Mouse (Mus musculus): Measurements from ENCODE around the gene Spink4. TPM values are rescaled to one million over a fixed set of nuclear protein-coding genes. Genes with fewer than 3 reads are reported as not detected.
A peak's percentile ranks its signal among the peaks of the same experiment; 100 is the strongest.
"Not testable (repeated sequence)": the region's sequence is repeated elsewhere in the genome, so short reads cannot be mapped to it uniquely, and the experiment has no call there.

Gene Spink4
- polyA plus RNA-seq, 1 experiment from 2014 or later = not detected

DNA sequence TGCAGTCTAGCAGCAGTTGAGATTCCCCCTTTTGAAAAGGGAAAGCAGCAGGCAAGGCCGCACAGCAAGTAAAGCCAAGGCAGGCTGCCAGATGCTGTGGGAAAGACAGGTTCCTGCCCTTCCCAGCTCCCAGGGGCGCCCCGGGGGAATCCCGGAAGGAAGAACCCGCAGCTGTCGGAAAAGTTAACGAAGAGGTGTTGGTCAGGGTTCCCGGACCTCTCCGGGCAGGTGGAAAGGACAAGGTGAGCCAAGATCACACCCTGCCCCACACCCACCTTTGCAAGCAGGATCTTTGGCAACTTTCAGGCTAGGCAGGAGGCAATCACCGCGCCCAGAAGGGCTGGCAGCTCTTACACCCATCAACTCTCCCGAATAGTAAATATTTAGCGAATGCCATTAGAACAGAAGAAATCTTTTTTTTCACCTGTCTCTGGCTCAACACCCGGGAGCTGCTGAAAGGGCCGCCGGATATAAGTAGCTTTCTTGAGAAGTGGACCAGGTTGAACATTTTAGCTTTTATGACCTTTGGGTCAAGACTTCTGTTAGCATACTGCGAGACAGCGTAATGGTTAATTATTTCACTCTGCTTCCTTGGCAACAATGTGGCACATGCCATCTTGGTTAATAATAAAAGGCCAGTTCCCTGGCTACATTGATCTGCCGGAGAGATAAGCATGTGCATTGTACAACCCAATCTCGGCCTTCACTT, 11.4 kb upstream of the Spink4 start:
- Histone ChIP-seq H3K27me3 (no peaks in the 10 kb centered on the region), H3K9ac (no peak overlapping the region), H3K4me2 (peak overlapping the region; percentile 24; the same call in 1 of the 2 replicates), H3K9me3 (no peaks in the 10 kb centered on the region), H3K4me1 (replicated peaks) (peaks cover 5% of the 10 kb centered on the region), H3K27ac (replicated peaks) (no peak overlapping the region), H3K36me3 (no peaks in the 10 kb centered on the region), H3K4me3 (no peak overlapping the region)
- ATAC-seq (ENCODE audit: low FRiP score, low read depth) = no peak
- WGBS = 47% methylated on average over 20 of the region's 20 CpGs

DNA sequence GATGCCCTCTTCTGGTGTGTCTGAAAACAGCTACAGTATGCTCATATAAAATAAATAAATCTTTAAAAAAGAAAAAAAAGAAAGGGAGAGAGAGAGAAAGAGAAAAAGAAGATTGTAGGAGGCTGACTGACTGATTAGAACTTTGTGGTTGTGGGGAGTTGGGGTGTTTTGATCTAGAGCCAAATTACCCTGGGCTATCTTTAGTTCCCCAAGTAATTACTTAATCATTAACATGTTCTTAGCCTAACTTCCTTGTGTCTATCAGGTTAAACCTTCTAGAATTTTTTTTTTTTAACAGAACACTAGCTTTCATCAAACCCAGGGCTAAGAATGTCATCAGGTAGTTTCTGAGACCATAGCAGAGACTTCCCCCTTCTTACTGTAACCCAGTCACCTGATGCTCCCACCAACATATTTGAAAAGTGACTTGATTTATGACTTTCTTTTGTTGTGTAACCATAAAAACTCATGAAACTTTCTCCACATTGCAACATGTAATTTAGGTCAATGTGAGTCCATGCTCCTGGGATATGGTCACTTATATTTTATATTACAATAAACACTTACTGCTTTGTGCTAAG, 5.5 kb upstream of the Spink4 start:
- H3K27me3 ChIP-seq = no peaks in the 10 kb centered on the region
- ATAC-seq (ENCODE audit: low FRiP score, low read depth) = no peak
- H3K36me3 ChIP-seq = no peaks in the 10 kb centered on the region
- H3K27ac ChIP-seq (replicated peaks) = no peak overlapping the region
- H3K4me1 ChIP-seq (replicated peaks) = no peaks in the 10 kb centered on the region
- H3K9ac ChIP-seq = no peak overlapping the region
- no peak overlapping the region for H3K4me2 ChIP-seq
- H3K4me3 ChIP-seq = no peak overlapping the region
- H3K9me3 ChIP-seq = no peaks in the 10 kb centered on the region

DNA sequence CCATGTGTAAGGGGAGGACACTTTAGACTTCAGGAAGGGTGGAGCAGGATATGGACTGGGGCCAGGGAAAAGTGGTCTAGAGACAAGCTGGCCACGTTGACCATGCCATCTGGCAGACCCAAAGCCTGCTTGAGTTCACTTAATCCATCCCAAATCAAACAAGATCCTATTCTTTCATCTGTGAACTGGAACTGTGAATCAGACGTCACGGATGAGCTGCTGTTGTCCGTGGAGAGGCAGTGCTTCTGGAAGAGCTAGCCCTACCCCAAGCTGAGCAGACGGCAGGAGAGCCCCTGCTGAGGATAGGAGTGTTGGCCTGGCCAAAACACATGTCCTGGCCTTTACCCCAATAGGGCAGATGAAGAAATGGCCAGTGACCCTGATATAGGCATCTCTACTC, 3.9 kb upstream of the Spink4 start:
- Histone ChIP-seq H3K4me2 (no peak overlapping the region), H3K27ac (replicated peaks) (no peak overlapping the region), H3K9me3 (no peaks in the 10 kb centered on the region), H3K4me3 (no peak overlapping the region), H3K9ac (no peak overlapping the region), H3K27me3 (no peaks in the 10 kb centered on the region), H3K36me3 (no peaks in the 10 kb centered on the region), H3K4me1 (replicated peaks) (no peaks in the 10 kb centered on the region)
- 75% methylated on average over 5 of the region's 5 CpGs for WGBS
- no peak for ATAC-seq (ENCODE audit: low FRiP score, low read depth)

DNA sequence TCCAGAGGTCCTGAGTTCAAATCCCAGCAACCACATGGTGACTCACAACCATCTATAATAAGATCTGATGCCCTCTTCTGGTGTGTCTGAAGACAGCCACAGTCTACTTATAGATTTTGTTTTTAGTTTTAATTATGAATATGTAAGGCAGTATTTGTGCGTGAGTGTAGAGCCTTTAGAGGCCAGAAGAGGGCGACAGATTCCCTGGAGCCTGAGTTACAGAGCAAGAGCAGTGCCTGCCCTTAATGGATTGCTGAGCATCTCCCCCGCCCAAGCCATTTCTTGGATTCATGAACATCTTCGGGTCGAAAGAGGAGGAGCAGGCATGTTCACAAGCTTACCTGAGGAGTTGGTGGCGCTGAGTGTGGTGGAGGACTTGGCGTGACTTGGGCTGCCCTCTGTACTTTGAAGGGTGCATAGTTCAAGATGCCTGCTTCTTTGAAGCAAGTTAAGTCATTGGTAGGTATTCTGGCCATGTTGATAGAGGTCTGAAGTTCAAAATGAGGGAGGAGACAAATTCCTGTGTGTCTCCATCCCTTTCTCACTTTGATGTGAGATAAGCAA, 3.2 kb upstream of the Spink4 start:
- 94% methylated on average over 7 of the region's 7 CpGs for WGBS
- Histone ChIP-seq H3K9me3 (no peaks in the 10 kb centered on the region), H3K9ac (no peak overlapping the region), H3K36me3 (no peaks in the 10 kb centered on the region), H3K4me2 (no peak overlapping the region), H3K4me3 (no peak overlapping the region), H3K4me1 (replicated peaks) (no peaks in the 10 kb centered on the region), H3K27ac (replicated peaks) (no peak overlapping the region), H3K27me3 (no peaks in the 10 kb centered on the region)
- ATAC-seq (ENCODE audit: low FRiP score, low read depth) = no peak

DNA sequence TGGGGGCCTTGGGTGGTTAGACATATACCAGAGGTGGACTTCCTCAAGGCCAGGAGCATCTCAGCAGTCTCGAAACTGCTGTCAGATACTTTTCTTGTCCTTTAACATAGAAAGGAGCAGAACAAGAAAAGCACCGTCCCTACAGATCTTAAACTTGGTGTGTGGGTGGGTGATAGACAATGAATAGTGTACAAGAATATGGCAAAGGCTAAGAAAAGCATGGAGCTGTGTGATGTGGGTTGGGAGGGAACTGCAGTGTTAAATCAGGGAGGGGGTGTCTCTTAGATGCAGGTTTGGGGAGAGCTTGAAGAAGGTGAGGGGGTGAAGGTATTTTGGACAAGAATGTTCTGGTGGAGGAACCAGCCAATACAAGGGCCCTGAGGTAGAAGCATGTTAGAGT, 724 bp downstream of the Spink4 start:
- no peak overlapping the region for H3K27ac ChIP-seq (replicated peaks)
- H3K4me3 ChIP-seq = no peak overlapping the region
- 77% methylated on average over 2 of the region's 2 CpGs for WGBS
- H3K4me2 ChIP-seq = no peak overlapping the region
- no peak overlapping the region for H3K9ac ChIP-seq
- H3K27me3 ChIP-seq = no peaks in the 10 kb centered on the region
- H3K36me3 ChIP-seq = no peaks in the 10 kb centered on the region
- no peak for ATAC-seq (ENCODE audit: low FRiP score, low read depth)
- no peaks in the 10 kb centered on the region for H3K9me3 ChIP-seq
- H3K4me1 ChIP-seq (replicated peaks) = no peaks in the 10 kb centered on the region

DNA sequence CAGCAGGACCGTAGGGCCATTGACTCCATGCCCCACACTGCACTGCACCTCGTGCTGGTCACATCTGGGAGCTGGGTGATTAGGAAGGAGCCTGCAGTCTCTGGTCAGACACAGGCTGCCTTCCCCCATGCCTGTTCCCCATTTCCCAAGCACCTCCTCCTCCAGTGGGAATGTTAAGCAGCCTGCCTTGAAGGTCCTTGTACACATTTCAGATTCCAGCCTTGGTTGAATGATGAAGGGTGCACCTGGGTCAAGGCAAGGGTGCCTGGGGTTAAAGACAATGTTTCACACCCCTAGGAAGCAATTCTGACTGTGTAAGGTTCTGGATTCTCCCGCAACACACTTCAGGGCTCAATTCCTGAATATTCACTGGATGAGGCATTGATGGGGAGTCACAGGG, 1.4 kb downstream of the Spink4 start:
- H3K4me2 ChIP-seq = no peak overlapping the region
- no peak overlapping the region for H3K27ac ChIP-seq (replicated peaks)
- H3K27me3 ChIP-seq = no peaks in the 10 kb centered on the region
- H3K9ac ChIP-seq = no peak overlapping the region
- no peaks in the 10 kb centered on the region for H3K9me3 ChIP-seq
- H3K4me3 ChIP-seq = no peak overlapping the region
- no peak for ATAC-seq (ENCODE audit: low FRiP score, low read depth)
- H3K36me3 ChIP-seq = no peaks in the 10 kb centered on the region
- H3K4me1 ChIP-seq (replicated peaks) = no peaks in the 10 kb centered on the region
- 75% methylated on average over 3 of the region's 3 CpGs for WGBS

DNA sequence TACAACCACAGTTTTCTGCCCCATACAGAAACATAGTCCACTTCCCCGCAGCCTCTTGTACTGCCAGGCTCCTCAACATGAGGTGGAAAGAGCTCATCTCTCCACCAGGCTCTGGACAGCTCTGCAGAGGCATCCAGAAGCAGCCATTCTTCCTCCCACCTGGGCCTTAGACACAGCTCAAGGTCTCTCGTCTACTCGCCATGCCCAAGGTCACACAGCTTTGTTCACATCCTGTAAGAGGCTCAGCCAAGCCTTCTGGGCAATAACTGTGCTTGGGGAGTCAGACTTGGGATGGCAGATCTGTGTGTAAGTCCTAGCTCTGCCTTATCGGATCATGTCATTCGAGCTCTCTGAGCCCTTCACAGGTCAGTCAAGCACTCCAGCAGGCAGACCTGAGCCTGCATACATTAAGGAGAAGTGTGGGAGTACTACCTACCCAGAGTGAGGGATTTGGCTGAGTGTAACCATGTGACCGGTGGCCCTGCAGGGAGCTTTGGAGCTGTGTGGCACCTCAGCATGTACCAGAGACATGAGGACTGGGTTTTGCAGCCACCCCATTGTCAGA, 3.3 kb downstream of the Spink4 start:
- WGBS = 85% methylated on average over 6 of the region's 6 CpGs
- ATAC-seq (ENCODE audit: low FRiP score, low read depth) = no peak
- H3K4me2 ChIP-seq = no peak overlapping the region
- no peak overlapping the region for H3K4me3 ChIP-seq
- no peaks in the 10 kb centered on the region for H3K9me3 ChIP-seq
- no peaks in the 10 kb centered on the region for H3K4me1 ChIP-seq (replicated peaks)
- no peak overlapping the region for H3K9ac ChIP-seq
- no peak overlapping the region for H3K27ac ChIP-seq (replicated peaks)
- H3K36me3 ChIP-seq = no peaks in the 10 kb centered on the region
- H3K27me3 ChIP-seq = no peaks in the 10 kb centered on the region

DNA sequence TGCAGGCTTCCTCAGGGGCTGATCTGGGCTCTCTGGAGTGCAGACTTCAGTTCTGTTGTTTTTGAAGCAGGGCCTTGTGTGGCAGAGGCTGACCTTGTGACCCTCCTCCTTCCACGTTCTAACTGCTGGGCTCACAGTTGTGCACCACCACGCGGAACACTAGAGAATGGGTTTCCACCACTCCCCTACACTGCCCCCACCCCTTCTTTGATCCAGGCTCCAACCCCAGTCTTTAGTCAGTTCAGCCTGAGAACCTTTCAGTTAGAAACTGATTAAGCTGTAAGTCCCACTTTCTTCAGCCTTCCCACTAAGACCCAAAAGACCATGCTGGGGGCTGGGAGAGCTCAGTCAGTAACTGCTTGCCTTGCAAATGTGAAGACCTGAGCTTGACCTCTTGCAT, 5.7 kb downstream of the Spink4 start:
- Histone ChIP-seq H3K4me2 (no peak overlapping the region), H3K4me3 (no peak overlapping the region), H3K9me3 (no peaks in the 10 kb centered on the region), H3K27ac (replicated peaks) (no peak overlapping the region), H3K36me3 (no peaks in the 10 kb centered on the region), H3K9ac (no peak overlapping the region), H3K27me3 (no peaks in the 10 kb centered on the region), H3K4me1 (replicated peaks) (no peaks in the 10 kb centered on the region)
- no peak for ATAC-seq (ENCODE audit: low FRiP score, low read depth)
- WGBS = 35% methylated on average over 3 of the region's 3 CpGs

DNA sequence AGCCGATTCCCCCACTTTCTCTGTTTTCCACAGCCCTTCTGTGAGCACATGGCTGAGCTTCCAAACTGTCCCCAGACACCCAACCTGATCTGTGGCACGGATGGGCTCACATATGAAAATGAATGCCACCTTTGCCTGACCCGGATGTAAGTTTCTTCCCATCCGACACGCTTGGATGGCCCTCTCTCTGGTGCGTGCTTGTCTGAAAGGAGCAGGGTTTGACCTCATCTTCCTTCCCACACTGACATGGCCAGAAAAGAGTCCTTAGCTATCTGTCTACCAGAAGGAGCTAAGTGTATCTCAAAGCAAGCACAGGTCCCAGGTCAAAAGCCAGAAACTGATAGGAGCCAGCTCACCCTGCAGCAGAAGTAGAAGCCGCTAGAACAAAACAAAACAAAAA, 9.2 kb downstream of the Spink4 start:
- H3K4me3 ChIP-seq = no peak overlapping the region
- no peaks in the 10 kb centered on the region for H3K4me1 ChIP-seq (replicated peaks)
- peaks cover 3% of the 10 kb centered on the region; the same call in 1 of the 2 replicates for H3K36me3 ChIP-seq
- no peak for ATAC-seq (ENCODE audit: low FRiP score, low read depth)
- H3K27me3 ChIP-seq = no peaks in the 10 kb centered on the region
- no peak overlapping the region for H3K27ac ChIP-seq (replicated peaks)
- H3K9ac ChIP-seq = no peak overlapping the region
- H3K9me3 ChIP-seq = no peaks in the 10 kb centered on the region
- no peak overlapping the region for H3K4me2 ChIP-seq
- 82% methylated on average over 7 of the region's 7 CpGs for WGBS

DNA sequence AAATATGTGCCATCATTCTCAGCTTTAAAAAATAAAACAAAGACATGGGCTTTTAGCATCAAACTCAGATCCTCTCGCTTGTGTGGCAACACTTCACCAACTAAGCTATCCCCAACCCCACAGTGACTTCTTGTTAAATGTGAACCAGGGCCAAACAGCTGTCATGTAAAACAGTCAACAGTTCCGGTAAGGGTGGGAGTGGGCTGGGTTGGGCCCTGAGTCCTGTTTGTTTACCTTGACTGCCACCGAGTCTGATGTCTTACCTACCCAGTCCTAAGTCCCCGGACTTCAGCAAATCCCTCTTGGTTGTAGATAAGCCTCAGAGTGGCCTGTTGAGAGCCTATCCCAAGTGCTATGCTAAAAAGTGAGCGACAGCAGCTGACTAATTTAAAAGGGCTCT, 13.8 kb downstream of the Spink4 start:
- Histone ChIP-seq H3K36me3 (peaks cover 32% of the 10 kb centered on the region), H3K9me3 (no peaks in the 10 kb centered on the region), H3K9ac (no peak overlapping the region), H3K4me2 (no peak overlapping the region), H3K4me1 (replicated peaks) (no peaks in the 10 kb centered on the region), H3K27ac (replicated peaks) (no peak overlapping the region), H3K4me3 (no peak overlapping the region), H3K27me3 (no peaks in the 10 kb centered on the region)
- ATAC-seq (ENCODE audit: low FRiP score, low read depth) = no peak
- WGBS = 96% methylated on average over 5 of the region's 5 CpGs

DNA sequence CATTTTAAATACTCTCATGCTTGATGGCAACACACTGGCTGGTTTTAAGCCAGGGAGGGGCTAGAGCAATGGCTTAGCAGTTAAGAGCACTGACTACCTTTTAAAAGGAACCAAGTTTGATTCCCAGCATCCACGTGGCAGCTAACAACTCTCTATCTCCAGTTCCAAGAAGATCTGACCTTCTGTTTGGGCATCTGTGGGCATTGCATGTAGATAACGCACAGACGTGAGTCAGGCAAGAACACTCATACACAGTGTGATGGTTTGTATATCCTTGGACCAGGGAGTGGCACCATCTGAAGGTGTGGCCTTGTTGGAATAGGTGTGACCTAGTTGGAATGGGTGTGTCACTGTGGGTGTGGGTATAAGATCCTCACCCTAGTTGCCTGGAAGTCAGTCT, 14.5 kb downstream of the Spink4 start:
- H3K9me3 ChIP-seq; ATAC-seq (ENCODE audit: low FRiP score, low read depth); H3K27me3 ChIP-seq; H3K4me1 ChIP-seq (replicated peaks); H3K27ac ChIP-seq (replicated peaks); H3K4me3 ChIP-seq; H3K9ac ChIP-seq; H3K4me2 ChIP-seq: not testable (repeated sequence)
- WGBS = 90% methylated on average over 3 of the region's 3 CpGs
- H3K36me3 ChIP-seq = peaks cover 39% of the 10 kb centered on the region

DNA sequence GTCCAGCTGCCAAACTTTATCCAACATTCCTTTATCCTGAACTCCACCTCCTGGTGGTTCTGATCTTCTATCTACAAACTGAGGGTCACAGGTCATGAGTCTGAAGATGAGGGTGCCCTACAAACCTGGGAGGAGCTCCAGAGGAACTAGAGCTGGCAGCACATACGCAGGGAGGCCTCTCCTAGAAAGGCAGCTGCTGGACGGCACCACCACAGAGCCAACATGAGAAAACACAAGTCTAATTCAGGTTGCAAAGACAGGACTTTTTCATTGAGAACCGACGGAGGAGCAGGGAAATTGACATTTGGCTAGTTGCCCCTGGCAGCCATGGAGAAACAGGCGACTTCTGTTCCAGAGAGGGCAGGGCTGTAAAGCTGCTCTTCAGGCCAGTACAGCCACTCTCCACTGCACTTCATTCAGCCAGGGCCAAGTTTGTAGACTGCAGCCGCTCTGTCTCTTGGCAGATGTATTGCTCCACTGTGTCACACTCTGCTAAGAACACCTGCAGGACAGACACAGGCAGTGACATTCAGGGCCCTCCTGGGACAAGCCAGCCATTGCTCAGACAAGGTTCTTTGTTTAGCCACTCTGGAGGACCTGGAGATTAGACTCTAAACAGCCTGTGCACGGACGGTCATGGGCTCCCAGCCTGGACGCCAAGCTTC, 16.5 kb downstream of the Spink4 start:
- 62% methylated on average over 9 of the region's 9 CpGs for WGBS
- Histone ChIP-seq H3K36me3 (peaks cover 58% of the 10 kb centered on the region), H3K9me3 (no peaks in the 10 kb centered on the region), H3K27me3 (no peaks in the 10 kb centered on the region), H3K4me1 (replicated peaks) (no peaks in the 10 kb centered on the region), H3K9ac (no peak overlapping the region), H3K4me2 (no peak overlapping the region), H3K4me3 (no peak overlapping the region), H3K27ac (replicated peaks) (peak overlapping the region; percentile 43; the same call in 1 of the 2 replicates)
- ATAC-seq (ENCODE audit: low FRiP score, low read depth) = peak; percentile 96
